8 mouse cellular contexts compared by ENCODE assay signal in the genomic region with DNA sequence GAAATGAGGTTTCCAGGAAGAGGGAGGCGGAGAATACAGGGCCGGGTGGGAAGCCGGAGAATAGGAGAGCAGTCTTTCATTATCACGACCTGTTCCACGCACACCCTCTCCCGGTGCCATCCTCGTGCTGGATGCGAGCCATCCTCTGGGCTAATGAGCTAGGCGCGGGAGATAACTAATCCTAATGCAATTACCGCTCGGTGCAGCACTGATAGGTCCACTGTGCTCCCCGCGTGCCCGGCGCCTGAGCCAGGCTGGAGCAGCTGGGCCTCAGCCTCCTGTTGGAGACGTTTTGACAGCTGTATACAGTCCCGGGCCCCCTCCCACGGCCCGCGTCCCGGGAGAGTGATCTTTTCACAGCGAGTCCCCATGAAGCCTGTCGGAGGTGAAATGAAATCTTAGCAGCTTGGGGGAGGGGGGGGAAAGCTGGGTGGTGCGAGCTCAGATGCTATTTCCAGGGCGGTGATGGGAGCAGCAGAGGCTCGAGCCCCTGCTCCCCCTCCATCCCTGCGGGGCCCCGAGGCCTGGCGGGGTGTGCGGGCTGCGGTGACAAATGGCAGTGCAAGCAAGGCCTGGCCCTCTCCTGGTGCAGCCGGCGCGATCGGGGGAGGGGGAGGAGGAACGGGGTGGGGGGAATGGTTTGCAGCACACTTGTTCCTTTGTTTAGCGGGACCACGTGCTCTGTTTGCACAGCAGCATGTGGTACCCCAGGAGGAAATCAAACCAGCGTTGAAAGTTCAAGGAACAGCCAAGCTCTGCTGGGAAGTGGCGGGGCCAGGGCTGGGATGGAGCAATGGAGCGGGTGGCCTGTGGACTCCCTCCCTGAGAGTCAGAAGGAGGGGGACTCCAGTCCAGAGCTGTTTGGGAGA.
DNase-seq lines count a peak whose midpoint lies in the region; ATAC-seq and TF ChIP-seq lines count a peak whose summit lies in the region.

No protein-coding gene starts in this region.

- H3K9ac ChIP-seq in hindbrain, embryonic 14.5 days = peak overlapping the region; percentile 54

- no peaks in the 10 kb centered on the region for H3K27me3 ChIP-seq in hindbrain, embryonic 14.5 days (ENCODE audit: control insufficient read depth, insufficient read depth, low read length)

- under 1% methylated on average over 41 of the region's 42 CpGs for WGBS in hindbrain, embryonic 14.5 days

- intact Hi-C loops in gastrocnemius, adult 2 months (cut with DNase I) = no loop called here
- intact Hi-C loops in left cerebral cortex, adult 2 months (cut with DNase I) = loop anchor here (2.0 to 5.0 kb wide), 4 partner anchors 60 to 418 kb away; no protein-coding TSS in a partner anchor

- peak; percentile 96 for ATAC-seq in hindbrain, embryonic 14.5 days (ENCODE audit: low FRiP score)

- TF ChIP-seq CTCF in cortical plate, adult 2 months (IDR thresholded peaks at IDR 0.05; ENCODE audit: extremely low read depth, insufficient read depth, low read length) = no peak
- TF ChIP-seq CTCF in gastrocnemius, adult 2 months (IDR thresholded peaks at IDR 0.05) = no peak
- TF ChIP-seq CTCF in left cerebral cortex, adult 2 months (IDR thresholded peaks at IDR 0.05) = peak; percentile 15; the same call in 1 of the 2 replicates

- H3K27ac ChIP-seq in cortical plate, adult 2 months (ENCODE audit: insufficient read depth, low read length) = peak overlapping the region; percentile 88
- H3K27ac ChIP-seq in gastrocnemius, adult 2 months = peak overlapping the region; percentile 88
- H3K27ac ChIP-seq in hindbrain, embryonic 14.5 days = peak overlapping the region; percentile 97
- H3K27ac ChIP-seq in left cerebral cortex, adult 2 months = peak overlapping the region; percentile 80

- H3K4me2 ChIP-seq in hindbrain, embryonic 14.5 days (replicated peaks) = peak overlapping the region; percentile 53

- DNase-seq in adrenal gland, postnatal 14 days = peak; percentile 69
- peak; percentile 65 for DNase-seq in gastrocnemius, adult 2 months
- peak; percentile 83 for DNase-seq in hindbrain, embryonic 14.5 days (ENCODE audit: low spot score)
- peak; percentile 60 to 68 for DNase-seq in left cerebral cortex, adult 2 months (ENCODE audit: extremely low spot score in 1 of 2, low spot score in 2 of 2)
- peak; percentile 55 for DNase-seq in lung, postnatal 14 days
- peak; percentile 81 to 85 for DNase-seq in right cerebral cortex, postnatal 10 days (ENCODE audit: low spot score in 2 of 2)
- no peak for DNase-seq in thymus, postnatal 25 days

- H3K9me3 ChIP-seq in hindbrain, embryonic 14.5 days (ENCODE audit: control insufficient read depth, low read length) = no peaks in the 10 kb centered on the region

- peaks cover 3% of the 10 kb centered on the region; the same call in 1 of the 2 replicates for H3K4me1 ChIP-seq in cortical plate, adult 2 months (ENCODE audit: control insufficient read depth, insufficient read depth, low read length)
- H3K4me1 ChIP-seq in hindbrain, embryonic 14.5 days (replicated peaks; ENCODE audit: control insufficient read depth, insufficient read depth, low read length) = peaks cover 28% of the 10 kb centered on the region

- H3K36me3 ChIP-seq in hindbrain, embryonic 14.5 days (replicated peaks; ENCODE audit: control insufficient read depth, insufficient read depth) = no peaks in the 10 kb centered on the region

- peak overlapping the region; percentile 37 for H3K4me3 ChIP-seq in cortical plate, adult 2 months (ENCODE audit: insufficient read depth, low read length)
- H3K4me3 ChIP-seq in gastrocnemius, adult 2 months = peak overlapping the region; percentile 78
- peak overlapping the region; percentile 17; the same call in 1 of the 2 replicates for H3K4me3 ChIP-seq in hindbrain, embryonic 14.5 days (replicated peaks; ENCODE audit: low read length)
- H3K4me3 ChIP-seq in left cerebral cortex, adult 2 months = peak overlapping the region; percentile 52

- TF ChIP-seq POLR2A in cortical plate, adult 2 months (IDR thresholded peaks at IDR 0.05; ENCODE audit: extremely low read depth, insufficient read depth, low read length) = 0 out of 2 replicates have a peak, but pooled peaks have one; percentile 10

Comparison
In these comparisons a context has a peak if more than half of its experiments do, and no peak if none do; other contexts are left out.
1. H3K4me3 ChIP-seq: peak in every context shown above with its lines; median percentile 78 in gastrocnemius, adult 2 months; 52 in left cerebral cortex, adult 2 months; 37 in cortical plate, adult 2 months; 17 in hindbrain, embryonic 14.5 days.